Mouse (Mus musculus) adrenal gland, adult 2 months (tissue): Measurements from ENCODE around the gene Hps5. TPM values are rescaled to one million over a fixed set of nuclear protein-coding genes. Genes with fewer than 3 reads are reported as not detected.

Experiments
- DNase-seq: peaks from one replicate; pipeline ENCODE4 v3.0.0; 2021
- polyA plus RNA-seq: library from polyadenylated mRNA; depleted of rRNA; stranded (reverse); fragments of >200 nt; gene quantifications from 2 replicates; pipeline ENCODE4 v1.2.3, GENCODE M21; 2012; rRNA removed
- total RNA-seq, 2 experiments: library from RNA; stranded (reverse); gene quantifications; 2 replicates each; pipeline ENCODE4 v1.2.3; 2021

Hps5 gene
- total and polyA plus RNA-seq, 3 experiments = 11.3 to 23.9 (median 20.1) TPM

DNA sequence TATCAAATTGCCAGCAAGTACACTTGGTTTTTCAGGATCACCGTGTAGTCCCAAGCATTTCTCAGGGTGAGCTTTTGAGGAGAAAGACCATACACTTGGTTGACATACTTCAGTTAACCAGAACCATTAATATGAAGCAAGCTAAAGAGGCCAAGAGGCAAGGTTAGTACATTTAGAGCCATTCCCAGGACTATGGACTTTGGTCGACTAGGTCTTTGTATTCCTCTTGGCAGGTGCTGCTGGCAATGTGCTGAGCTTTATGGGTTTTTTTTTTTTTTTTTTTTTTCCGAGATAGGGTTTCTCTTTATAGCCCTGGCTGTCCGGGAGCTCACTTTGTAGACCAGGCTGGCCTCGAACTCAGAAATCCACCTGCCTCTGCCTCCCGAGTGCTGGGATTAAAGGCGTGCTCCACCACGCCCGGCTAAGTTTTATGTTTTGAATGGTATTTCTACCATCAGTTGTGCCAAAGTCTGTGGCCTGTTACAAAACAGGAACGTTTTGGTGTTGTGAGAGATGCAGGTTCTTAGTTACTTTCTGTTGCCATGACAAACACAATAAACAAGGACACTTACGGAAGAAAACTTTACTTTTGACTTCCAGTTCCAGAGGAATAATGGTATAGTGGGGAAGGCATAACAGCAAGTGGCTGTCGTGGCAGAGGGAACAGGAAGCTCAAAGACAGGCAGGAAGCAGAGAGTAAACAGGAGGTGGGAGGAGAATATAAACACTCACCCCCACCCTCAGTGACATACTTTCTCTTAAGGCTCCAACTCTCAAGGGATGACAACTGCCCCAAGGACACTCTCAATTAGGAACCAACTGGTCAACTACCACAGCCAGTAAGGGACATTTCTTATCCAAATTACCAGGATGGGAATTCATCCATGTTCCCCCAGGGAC lies 57.1 kb downstream of the Hps5 start:
- no peak for DNase-seq

DNA sequence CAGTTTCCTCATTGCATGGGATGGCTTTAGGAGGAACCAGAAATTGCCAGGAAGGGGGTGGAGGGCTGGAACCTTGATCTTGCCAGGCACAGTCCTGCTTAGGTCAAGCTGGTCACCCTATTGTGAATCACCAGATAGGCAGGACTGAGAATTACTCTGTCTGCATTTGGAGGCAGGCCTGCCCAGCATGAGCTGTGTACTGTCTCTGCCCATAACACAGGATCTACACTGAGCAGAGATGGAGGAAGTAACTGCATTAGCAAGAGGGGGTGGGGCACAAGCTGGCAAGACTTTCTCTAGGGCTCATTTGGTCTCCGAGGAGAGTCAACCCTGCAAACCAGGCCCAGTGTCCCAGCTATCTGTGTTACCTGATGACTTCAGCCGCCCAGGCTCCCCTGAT lies 60.9 kb downstream of the Hps5 start:
- peak; percentile 35 for DNase-seq

DNA sequence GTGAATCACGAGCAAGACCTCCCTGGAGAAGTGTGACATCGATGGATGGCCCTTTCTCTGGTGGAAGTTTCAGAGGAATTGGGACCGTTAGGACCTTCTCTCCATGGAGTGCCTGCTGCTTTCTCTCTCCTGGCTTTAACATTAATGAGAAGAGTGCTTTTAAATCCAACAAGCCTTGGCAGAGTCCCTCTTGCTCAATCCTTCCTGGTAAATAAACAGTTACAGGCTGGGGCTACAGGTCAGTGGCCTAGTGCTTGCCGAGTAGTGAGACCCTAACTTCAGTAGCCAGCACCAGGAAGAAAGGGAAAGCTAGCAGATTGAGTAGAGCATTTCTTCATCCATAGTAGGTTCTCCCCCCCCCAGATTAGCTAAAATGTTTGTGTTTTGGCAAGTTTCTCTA lies 63.4 kb downstream of the Hps5 start, which contains the start of gene Saa4:
TSS of gene Saa4 (minus strand) at position 146 of the 400 bp plus-strand sequence.
- DNase-seq = no peak

DNA sequence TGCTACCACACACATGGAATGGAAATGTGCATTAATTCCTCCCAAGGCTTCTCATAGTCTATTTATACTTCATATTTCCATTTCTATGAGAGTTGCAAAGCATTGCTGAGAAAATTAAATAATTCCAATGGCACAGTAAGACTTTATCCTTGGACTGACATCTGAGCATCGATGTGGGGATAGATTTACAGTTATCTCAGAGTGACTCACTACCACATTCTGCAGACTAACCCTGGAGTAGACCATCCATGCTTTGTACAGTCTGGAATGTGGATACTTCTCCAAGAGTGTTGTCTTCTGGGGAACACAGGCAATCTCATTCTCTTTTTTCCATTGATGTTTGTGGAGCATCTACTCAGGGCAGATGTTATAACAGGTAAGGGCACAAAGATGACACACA lies 68.3 kb downstream of the Hps5 start:
- DNase-seq = peak; percentile 30

DNA sequence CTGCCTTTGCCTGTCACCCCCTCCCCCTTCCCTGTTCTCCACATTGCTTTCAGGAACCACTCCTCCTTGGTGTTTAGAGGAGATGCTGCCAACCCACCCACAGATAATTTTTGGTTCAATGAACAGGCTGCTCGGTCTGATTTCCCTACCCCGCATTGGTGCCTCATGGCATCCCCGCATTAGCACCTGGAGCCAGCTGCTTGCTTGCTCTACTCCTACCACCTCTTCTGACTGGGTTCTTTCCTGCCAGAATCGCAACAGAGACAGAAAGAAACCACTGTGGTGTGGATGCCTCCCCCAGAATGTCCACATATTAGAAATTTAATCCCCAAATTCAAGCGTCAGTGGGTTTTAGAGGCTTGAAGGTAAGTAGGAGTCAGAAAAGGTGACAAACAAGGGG lies 71.5 kb downstream of the Hps5 start:
- no peak for DNase-seq

DNA sequence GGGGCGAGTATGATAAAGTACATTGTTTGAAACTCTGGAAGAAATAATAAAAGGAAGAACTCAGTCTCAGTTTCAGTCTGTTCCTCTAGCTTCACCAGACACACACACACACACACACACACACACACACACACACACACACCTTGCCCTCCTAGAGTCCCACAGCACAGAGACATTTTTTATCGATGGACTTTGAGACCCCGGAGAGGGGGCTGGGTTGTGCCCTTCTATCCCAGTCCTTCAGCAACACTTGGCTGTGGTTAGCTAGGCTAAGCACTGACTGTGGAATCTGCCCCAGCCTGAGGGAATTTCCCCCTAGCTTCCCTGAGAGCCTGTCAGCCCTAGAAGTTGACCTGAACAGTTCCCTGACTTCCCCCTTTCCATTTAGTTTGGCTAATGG lies 72.0 kb downstream of the Hps5 start:
- no peak for DNase-seq

DNA sequence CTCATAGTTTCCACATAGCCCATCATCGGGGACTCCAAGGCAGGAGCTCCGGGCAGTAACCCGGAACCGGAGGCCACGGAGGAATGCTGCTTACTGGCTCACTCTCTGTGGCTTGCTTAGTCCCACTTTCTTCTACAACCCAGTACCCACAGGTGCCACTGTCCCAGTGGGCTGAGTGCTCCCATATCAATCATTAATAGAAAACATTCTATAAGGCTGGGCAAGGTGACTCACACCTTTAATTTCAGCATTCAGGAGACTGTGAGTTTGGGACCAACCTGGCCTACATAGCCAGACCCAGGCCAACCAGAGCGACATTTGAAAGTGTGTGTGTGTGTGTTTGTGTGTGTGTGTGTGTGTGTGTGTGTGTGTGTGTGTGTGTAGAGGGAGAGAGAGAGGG lies 72.5 kb downstream of the Hps5 start:
- DNase-seq = no peak

DNA sequence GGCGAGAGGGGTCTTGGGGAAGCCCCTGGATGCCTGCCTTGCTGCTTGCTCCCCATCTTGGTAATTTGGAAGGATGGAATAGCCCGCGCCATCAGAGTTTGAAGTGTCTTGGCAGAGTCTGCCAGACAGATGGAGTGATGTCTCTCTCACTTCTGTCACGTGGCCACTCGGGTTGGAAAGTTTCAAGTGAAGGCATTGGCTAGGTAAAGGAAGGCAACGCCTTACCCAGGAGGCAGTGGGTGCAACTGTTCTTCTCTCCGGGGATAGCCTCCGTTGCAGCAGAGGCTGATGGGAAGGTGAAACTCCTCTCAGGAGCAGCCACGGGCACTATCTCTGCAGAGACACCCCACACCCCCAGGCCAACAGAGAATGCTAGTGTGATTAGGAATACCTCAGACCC lies 75.4 kb downstream of the Hps5 start:
- DNase-seq = no peak

DNA sequence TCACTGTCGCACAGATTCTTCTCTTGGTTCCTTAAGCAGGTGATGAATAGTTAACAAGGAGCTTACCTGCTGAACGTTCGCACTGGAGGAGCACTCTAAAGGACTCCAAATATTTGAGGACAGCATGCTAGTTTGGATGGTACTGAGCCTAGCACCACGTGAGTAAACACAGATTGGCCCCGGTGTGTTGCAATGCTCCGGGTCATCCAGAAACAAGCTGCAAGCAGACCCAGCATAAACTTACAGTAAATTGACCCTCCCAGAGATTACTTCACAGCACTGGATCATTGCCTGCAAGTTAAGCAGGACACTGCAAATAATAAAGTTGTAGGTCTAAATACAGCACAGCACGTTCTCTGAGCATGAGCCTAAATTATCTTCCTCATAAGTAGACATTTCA lies 76.3 kb downstream of the Hps5 start:
- peak; percentile 66 for DNase-seq

DNA sequence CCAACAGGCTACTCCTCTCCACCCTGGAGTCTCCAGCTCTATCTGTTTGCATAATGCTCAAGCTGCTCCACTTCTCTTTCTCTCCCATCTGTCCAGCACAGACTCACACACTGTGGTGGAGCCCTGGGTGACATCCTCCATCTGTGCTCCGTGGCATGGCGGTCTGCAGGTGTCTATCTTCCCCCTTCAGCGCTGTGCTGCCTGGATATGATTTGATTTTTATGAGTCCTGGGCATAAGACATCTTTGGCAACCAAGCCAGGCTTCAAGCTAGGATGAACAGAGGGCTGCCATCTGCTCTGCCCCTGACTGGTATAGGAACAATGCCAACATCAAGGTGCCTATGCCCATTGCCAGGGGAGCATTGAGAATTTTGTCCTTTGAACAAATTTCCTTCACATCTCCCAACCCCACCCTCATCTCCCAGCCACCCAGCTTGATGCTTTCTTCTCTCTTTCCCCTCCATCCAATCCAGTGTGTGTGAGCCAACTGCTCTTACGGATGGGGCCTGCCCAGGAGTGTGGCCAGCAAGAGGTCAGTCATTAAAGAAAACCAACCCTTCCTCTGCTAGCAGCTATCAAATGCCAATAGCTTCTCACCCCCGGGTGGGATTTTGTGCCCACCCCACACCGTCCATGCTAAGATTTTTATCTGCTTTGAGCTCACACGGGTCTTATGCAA lies 77.1 kb downstream of the Hps5 start:
- no peak for DNase-seq

DNA sequence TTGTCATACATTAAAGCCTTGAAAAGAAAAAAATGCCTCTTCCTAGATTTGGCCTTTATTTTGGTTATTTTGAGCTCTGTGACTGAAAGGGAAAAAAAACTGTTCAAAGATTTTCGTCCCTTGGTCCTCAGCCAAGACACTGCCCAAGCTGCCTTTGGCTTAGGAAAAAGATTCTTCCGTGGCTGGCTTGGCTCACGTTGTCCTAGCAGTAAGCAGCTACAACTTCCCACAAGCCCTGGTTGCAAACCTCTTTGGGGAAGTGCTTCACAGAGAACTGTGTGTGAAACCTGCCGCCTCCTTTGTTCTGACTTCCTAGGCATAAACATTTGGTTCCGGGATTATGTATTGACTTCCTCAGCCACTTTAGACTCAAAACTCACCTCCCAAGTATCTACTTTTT lies 79.0 kb downstream of the Hps5 start:
- DNase-seq = peak; percentile 54

DNA sequence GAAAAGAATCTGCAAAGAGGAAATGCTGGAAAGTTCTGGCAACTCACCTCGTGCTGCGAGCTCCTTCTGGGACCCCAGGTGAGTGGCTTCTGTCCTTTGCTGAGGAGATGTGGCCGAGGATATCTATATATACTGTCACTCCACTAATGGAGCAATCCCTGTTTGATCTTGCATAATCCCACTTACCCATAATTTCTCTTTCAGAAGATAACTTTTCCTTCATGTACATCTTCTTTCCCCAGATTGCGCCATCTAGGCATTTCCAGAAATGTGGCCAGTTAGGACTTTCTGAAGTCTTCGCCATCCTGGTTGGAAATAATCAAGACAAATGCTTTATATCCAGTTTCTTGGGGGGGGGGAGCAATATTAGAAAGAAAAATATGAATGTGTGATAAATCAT lies 80.3 kb downstream of the Hps5 start, which contains the start of gene Saa3:
TSS of gene Saa3 (minus strand) at position 101 of the 400 bp plus-strand sequence.
- no peak for DNase-seq

DNA sequence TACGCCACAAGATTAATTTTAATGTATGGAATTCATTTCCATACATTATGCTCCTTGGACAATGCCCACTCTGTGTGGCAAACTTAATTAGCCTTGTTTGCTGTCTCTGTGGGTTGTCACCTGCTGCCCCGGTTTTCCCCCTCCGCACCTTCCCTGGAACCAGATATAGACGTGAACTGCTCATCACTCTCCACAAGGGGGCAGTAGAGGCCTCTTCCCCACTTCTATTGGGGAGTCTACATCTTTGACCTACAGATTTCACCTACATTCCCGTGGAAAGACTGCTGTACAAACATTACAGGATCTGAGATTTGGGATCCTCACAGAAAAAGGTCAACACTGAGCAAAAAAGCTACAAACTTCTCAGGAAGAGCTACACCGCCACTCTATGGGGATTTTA lies 81.3 kb downstream of the Hps5 start:
- DNase-seq = peak; percentile 61

DNA sequence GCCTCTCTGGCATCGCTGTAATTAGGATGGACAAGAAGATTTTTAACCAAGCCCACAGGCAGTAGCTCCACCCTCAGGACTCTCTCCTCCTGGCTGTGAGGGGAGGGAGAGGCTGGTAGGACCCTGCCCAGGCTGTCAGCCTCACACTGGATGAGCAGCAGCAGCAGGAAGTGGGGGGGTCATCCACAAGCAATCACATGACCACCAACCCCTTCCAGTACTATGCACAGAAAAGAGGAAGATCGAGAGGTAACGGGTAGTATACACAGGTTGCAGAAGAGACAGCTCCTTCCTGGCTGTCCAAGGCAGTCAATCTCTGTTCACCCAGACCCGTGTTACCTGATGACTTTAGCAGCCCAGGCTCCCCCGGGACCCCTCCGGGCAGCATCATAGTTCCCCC lies 83.6 kb downstream of the Hps5 start:
- no peak for DNase-seq

Other genes with a start within 250 kb of the Hps5 start
- gene Sergef, start 156.3 kb downstream of the Hps5 start, total RNA-seq = 10 to 100 TPM; 18.4 to 28.4 TPM
- gene Sergef, start 156.3 kb downstream of the Hps5 start, polyA plus RNA-seq = 17.4 and 19.2 TPM in 2 replicates
- gene Tph1, start 123.5 kb downstream of the Hps5 start, total RNA-seq = not detected
- gene Tph1, start 123.5 kb downstream of the Hps5 start, polyA plus RNA-seq = not detected in 2 replicates
- 1 to 10 TPM; 5.7 to 8.4 TPM for gene Saal1, start 85.4 kb downstream of the Hps5 start, total RNA-seq
- 3.3 and 4.0 TPM in 2 replicates for gene Saal1, start 85.4 kb downstream of the Hps5 start, polyA plus RNA-seq
- 1 to 10 TPM; 1.0 to 8.9 TPM for gene Saa3, start 80.4 kb downstream of the Hps5 start, total RNA-seq
- 0.33 TPM in 1 of 2 replicates, not detected in the other for gene Saa3, start 80.4 kb downstream of the Hps5 start, polyA plus RNA-seq
- under 1 TPM in 1 of 2 experiments, not detected in 1; 0.43 TPM for gene Saa4, start 63.5 kb downstream of the Hps5 start, total RNA-seq
- gene Saa4, start 63.5 kb downstream of the Hps5 start, polyA plus RNA-seq = not detected in 2 replicates
- gene Saa1, start 53.1 kb downstream of the Hps5 start, total RNA-seq = not detected
- gene Saa1, start 53.1 kb downstream of the Hps5 start, polyA plus RNA-seq = not detected in 2 replicates
- gene Saa2, start 44.3 kb downstream of the Hps5 start, total RNA-seq = not detected
- gene Saa2, start 44.3 kb downstream of the Hps5 start, polyA plus RNA-seq = not detected in 2 replicates
- 10 to 100 TPM; 30.4 to 46.7 TPM for gene Gtf2h1, start within 50 bp of the Hps5 start, total RNA-seq
- gene Gtf2h1, start within 50 bp of the Hps5 start, polyA plus RNA-seq = 4.9 and 8.5 TPM in 2 replicates
- 100 to 1,000 TPM; 381 to 429 TPM for gene Ldha, start 45.4 kb upstream of the Hps5 start, total RNA-seq
- 178 and 230 TPM in 2 replicates for gene Ldha, start 45.4 kb upstream of the Hps5 start, polyA plus RNA-seq
- not detected for gene Ldhc, start 65.1 kb upstream of the Hps5 start, total RNA-seq
- gene Ldhc, start 65.1 kb upstream of the Hps5 start, polyA plus RNA-seq = not detected in 2 replicates
- gene Tsg101, start 123.9 kb upstream of the Hps5 start, total RNA-seq = 10 to 100 TPM; 72.3 to 88.8 TPM
- 78.2 and 127 TPM in 2 replicates for gene Tsg101, start 123.9 kb upstream of the Hps5 start, polyA plus RNA-seq
- 10 to 100 TPM; 18.0 to 26.4 TPM for gene Uevld, start 162.5 kb upstream of the Hps5 start, total RNA-seq
- 1.3 TPM in 2 replicates for gene Uevld, start 162.5 kb upstream of the Hps5 start, polyA plus RNA-seq
- gene Gm9999, start 187.5 kb upstream of the Hps5 start, total RNA-seq = not detected
- gene Gm9999, start 187.5 kb upstream of the Hps5 start, polyA plus RNA-seq = not detected in 2 replicates
- 10 to 100 TPM; 16.6 to 20.5 TPM for gene Spty2d1, start 212.3 kb upstream of the Hps5 start, total RNA-seq
- 2.7 and 4.4 TPM in 2 replicates for gene Spty2d1, start 212.3 kb upstream of the Hps5 start, polyA plus RNA-seq